Mouse (Mus musculus) v-Abl transformed pro-B cells (cell line): ENCODE data around the gene Bcl3.

Experiments used
- in situ Hi-C, 2 experiments: fragments of 400-800 bp; cut with MboI; formaldehyde crosslinking; loops; one replicate each; pipeline ENCODE4 v1.15.1; 2025; ENCODE audit not compliant: unreplicated experiment in 2 of 2

Bcl3 gene

DNA sequence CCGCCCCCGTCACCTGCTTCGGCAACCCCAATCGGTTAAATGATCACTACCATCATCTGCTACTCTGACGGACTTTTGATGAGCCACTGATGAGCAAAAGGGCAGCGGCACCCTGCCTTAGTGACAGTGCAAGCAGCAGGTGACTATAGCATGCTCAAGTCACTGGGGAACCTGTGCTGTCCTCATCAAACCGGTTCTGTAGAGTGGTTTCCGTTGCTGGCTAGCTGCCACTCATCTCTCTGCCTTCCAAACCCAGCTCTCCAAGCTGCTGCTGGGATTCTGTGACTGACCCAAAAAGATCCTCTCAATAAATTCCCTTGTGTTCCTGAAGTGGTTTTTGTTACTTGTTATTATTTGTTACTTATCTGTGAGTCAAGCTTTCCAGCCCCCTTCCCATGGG lies 43.9 kb downstream of the Bcl3 start:
- in situ Hi-C loops, result loop anchor here in 1 of 2 experiments (5.0 kb wide), 1 partner anchor 46 kb away; no protein-coding TSS in a partner anchor

DNA sequence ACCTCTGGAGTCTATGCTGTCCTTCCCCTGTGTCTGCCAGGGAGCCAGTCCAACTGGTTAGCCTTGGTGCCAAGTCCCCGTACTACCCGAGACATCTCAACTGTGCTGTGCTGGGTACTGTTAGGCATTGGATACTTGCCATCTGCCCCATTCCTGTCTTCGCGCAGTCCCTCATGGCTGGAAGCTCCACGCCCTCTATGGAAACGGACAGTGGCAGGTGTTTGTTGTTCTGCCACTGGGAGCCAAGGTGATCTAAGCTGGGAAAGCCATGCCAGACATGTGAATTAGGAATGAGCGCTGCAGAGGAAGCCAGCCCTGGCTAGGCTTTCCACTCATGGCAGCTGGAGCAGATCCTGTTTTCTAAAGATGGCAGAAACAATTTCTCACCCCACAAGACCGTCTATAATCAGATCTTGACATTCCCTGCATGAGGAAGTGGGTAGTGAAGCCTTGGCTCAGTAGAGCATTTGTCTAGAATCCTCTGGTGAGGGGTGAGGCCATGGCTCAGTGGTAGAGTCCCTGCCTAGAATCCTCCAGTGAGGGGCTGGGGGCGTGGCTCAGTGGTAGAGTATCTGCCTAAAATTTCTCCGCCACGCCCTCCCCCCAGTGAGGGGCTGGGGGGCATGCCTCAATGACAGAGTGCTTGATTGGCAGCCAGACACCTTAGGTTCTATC lies 45.4 kb downstream of the Bcl3 start:
- in situ Hi-C loops, result loop anchor here in 1 of 2 experiments (5.0 kb wide), 1 partner anchor 45 kb away; no protein-coding TSS in a partner anchor

DNA sequence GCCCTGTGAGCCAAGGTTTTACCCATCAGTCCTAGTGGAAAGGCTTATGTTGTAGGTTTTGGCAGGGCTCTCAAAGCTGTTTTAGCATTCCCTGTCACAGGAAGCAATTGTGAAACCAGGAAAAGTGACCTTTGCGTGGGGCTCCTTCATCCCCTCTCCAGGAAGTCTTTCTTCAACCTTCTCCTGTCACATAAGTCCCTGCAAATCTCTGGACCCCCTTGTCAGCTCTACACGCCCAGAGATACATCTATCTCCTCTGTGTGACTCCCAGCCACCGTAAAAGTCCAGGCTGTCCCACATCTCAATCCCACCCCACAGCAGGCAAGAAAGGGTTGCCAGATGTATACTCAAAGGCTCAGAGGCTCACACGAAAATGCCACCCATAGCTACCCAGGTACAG lies 50.9 kb downstream of the Bcl3 start:
- in situ Hi-C loops, result no loop called here

DNA sequence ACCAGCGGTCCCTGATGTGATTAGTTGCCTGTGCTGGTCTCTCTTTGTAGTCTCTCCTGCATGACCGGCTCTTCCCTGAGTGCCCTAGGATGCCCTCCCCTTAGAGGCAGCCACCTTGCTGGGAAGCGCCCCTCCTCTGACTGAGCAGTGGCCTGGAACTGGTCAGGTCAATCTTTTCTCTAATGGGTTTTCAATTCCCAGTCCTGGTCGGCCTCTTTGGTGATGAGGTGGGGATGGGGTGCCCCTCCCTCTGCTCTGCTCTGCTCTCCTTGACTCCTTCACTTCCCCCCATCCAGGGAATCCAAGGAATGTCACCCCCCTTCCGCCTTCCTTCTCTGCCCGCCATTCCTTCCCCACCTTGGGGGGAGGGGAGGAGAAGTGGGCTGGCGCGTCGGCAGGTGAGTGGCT lies 51.6 kb downstream of the Bcl3 start, which contains the start of gene Bcam:
Gene Bcam (minus strand): TSS at position 33 of the 408 bp plus-strand sequence.
- in situ Hi-C loops, result no loop called here

DNA sequence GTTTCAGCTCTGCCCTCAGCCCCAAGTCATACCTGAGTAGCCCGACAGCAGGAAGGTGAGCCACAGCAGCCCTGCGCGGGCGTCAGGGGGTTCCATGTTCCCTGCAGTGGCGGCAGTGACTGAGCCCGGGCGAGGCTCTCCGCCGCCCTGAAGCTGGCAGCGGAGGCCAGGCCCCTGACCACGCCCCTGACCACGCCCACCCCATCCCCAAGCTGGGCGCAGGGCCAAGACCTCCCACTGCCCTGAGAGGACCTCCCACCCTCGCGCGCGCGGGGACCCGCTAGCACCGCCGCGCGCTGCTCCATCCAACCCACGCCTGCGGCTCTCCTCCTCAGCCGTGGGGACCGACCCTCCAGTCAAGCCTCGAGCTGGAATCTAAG lies 52.2 kb downstream of the Bcl3 start:
- in situ Hi-C loops, result no loop called here

DNA sequence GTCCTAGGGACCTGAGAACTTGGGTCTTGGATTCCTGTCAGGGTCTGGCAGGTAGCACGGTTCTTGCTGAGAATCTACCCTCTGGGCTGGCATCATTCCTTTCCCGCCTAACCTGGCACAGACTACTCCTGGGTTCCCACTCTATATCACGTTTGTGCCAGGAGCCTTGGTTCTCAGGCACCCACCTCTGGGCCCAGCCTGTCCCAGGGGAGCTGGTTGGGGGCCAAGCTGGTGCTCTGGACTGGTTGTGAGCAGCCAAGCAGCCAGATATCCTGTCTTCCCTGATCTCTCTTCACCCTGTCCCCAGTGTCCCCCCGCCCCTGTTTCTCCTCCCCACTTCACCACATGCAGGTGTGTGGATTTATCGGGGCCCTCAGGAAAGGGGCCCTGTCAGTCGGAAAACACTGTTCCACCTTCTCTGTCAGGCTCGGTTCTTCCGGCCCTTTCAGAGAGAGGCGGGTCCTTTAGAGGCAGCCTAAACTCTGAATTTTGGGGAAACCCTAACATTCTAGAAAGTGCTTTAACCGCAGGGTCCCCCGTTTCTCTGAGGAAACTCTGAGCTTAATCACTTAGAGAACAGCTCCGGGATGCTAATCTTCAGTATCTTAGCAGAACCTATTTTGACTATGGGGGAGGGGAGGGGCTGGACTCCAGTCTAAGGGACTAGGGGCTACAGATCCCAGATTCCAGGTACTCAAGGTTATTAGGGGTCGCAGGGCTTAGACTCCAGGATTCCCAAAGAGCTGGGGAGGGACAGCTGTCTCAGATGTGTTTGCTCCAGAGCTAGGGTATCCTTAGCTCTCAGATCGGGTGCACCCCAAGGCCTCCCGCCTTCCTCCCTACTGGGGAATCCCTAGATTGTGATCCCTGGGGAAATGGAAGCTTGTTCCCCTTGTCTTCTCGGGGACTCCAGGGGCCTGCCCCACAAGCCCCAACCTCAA lies 52.9 kb downstream of the Bcl3 start:
- in situ Hi-C loops, result no loop called here

DNA sequence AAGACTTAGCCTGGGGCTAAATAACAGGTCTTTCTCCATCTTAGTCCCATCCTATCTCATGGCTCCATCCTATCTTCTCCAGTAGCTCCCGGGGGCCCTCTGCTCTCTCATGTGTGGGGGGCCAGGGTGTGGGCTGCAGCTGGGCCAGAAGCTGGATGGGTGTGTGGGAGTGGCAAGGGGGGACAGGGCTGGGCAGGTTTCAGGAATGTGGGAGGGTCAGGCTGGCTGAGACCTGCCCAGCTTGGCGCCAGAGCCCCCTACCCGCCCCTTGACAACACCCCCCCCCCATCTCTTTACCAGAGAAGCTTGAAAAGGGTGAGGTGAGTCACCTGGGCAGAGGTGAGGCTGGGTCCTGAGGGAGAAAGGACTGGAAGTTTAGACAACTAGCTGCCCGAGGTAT lies 53.6 kb downstream of the Bcl3 start:
- in situ Hi-C loops, result no loop called here

DNA sequence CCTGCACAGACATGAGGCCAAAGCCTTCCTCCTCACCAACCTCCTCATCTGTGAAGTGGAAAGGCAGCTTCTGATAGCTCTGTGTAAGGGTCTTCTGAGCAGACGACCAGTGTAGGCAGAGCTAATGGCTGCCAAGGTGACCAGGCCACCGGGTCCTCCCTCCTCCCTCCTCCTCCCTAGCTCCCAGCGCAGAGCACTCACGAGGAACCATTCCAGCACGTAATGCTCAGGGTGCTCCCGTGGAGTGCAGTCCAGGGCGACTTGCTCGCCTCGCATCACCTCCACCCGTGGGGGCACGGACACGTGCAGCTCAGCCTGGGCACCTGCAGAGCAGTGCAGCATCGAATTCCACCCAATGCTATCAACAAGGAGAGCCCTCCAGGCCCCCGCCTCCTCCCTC lies 54.3 kb downstream of the Bcl3 start:
- in situ Hi-C loops, result no loop called here

DNA sequence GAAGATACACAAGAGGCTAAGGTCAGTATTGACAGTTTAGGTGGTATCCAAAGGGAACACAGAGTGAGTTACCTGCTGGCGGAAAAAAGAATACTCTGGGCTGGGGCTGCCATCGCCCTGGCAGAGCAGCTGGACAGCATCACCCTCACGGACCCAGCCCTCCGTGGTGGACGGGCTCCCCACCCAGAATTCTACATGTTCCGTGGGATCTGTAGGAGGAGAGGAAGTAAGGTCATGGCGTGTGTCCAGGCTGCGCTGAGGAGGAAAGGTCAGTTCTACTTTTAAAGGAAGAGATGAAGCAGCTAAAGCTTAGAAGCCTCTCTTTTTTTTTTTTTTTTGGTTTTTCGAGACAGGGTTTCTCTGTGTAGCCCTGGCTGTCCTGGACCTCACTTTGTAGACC lies 58.0 kb downstream of the Bcl3 start:
- in situ Hi-C loops, result no loop called here

DNA sequence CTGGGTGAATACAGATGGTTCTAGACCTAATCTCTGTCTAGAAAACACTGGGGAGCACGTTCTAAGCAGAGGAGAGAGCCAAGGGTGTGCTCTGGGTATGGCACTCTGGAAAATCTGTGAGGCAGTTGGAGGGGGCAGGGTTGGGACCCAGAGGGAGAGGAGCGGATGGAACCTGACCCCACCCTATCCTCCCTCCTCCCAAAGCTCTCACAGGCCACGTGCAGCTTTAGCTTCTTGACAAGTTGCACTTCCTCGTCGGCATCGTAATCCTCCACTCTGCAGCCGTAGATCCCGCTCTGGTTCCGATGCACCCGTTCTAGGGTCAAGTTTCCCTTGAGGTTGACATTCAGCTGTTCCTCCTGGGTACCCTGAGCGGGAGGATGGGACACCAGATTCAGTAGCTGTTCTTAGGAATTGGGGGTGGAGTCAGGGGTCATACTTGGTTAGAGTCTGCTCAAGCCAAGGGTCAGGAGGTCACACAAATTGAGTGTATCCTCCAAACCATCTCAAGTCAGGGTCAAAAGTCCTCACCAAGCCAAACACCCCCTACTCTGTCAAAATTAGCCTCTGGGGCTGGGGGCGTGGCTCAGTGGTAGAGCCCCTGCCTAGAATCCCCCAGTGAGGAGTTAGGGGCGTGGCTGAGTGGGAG lies 58.6 kb downstream of the Bcl3 start:
- in situ Hi-C loops, result no loop called here

DNA sequence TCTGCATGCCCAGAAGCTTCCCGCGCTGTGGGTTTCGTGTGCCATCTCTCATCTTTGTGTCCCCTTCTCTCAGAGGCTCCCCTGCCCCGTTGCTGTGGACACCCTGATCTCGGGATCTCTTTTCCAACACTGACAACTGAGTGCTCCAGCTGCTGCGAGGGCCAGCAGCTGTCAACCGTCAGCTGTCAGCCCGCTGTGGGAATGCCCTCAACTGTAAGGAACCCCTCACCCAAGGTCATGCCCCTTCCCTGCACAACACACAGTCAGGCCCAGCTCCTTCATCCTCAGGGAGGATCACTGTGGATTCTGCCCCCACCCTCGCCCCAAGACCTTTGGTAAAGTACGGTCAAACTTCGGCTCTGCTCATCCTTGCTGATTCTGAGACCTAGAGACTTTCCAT lies 60.3 kb downstream of the Bcl3 start:
- in situ Hi-C loops, result no loop called here

DNA sequence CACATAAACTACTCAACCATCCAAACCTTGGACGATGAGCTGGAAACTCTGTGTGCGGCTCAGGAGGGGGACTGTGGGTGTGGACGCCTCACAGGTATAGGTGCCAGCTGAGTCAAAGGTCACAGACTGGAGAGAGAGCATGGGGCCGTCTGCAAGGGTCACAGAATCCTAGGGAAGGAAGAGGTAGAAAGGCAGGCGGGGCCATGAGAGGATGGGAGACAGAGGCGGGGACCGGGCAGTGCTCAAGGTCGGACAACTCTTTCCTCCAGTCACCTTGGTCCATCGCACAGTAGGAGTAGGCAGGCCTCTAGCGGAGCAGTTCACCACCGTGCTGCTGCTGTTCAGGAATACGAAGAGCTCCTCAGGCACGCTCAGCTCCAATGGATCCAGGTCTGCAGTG lies 62.5 kb downstream of the Bcl3 start:
- in situ Hi-C loops, result no loop called here

DNA sequence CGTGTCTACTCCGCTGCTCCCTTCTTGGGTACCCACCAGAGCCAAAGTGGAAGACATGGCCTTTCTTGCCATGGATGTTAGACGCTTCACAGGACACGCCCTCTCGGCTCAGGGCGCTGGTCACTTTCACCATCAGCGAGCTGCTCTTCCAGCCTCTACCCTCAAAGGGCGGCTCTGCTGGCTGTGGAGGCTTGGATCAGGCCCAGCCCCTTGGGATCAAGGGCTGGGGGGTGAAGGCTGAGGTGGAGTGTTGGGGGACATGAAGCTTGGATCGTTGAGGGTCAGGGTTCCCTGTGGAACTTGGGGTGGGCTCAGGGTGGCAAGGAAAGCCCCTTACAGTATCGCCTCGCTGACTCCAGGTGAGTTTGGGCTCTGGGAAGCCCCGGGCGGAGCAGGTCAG lies 63.9 kb downstream of the Bcl3 start:
- in situ Hi-C loops, result no loop called here
